Mouse (Mus musculus) lung, embryonic 14.5 days (tissue): ENCODE measurements around the gene Frmd4a. TPM values are rescaled to one million over a fixed set of nuclear protein-coding genes. Genes with fewer than 3 reads are reported as not detected.

Experiments used
- ATAC-seq: fragments of 200-750 bp; cut with Nextera tagmentation; 2 replicates; pipeline ENCODE4 v1.8.0; 2017; ENCODE audit warnings: mild to moderate bottlenecking, moderate TSS enrichment, moderate library complexity; ENCODE audit not compliant: insufficient read depth
- DNase-seq: peaks from one replicate; pipeline ENCODE4 v3.0.0-alpha.2; 2015
- H3K27ac ChIP-seq: fragments of 300-500 bp; sonication (generic); 2 replicates; pipeline ENCODE4 v1.5.1; 2014; ENCODE audit warnings: low read depth, mild to moderate bottlenecking, moderate library complexity
- H3K27me3 ChIP-seq: fragments of 300-500 bp; sonication (generic); 2 replicates; pipeline ENCODE4 v1.6.1; 2014; ENCODE audit warnings: low read length, control low read depth; ENCODE audit not compliant: insufficient read depth
- H3K36me3 ChIP-seq: fragments of 300-500 bp; sonication (generic); 2 replicates; pipeline ENCODE4 v1.6.1; 2014; ENCODE audit warnings: control low read depth; ENCODE audit not compliant: insufficient read depth
- H3K4me1 ChIP-seq: fragments of 300-500 bp; sonication (generic); 2 replicates; pipeline ENCODE4 v1.6.1; 2014; ENCODE audit warnings: antibody characterized with exemption, control low read depth; ENCODE audit not compliant: insufficient read depth
- H3K4me2 ChIP-seq: fragments of 300-500 bp; sonication (generic); 2 replicates; pipeline ENCODE4 v1.6.1; 2014; ENCODE audit warnings: mild to moderate bottlenecking
- H3K4me3 ChIP-seq: fragments of 300-500 bp; sonication (generic); 2 replicates; pipeline ENCODE4 v1.5.1; 2014; ENCODE audit warnings: low read depth, low read length
- H3K9ac ChIP-seq: fragments of 300-500 bp; sonication (generic); 2 replicates; pipeline ENCODE4 v1.6.1; 2014
- H3K9me3 ChIP-seq: fragments of 300-500 bp; sonication (generic); 2 replicates; pipeline ENCODE4 v1.6.1; 2016; ENCODE audit warnings: low read depth, low read length, control low read depth
- CTCF ChIP-seq: IDR thresholded peaks from 2 replicates; pipeline ENCODE4 v1.5.1; 2016; ENCODE audit warnings: antibody characterized with exemption, low read depth
- WGBS: fragments of 180-500 bp; shearing (Covaris S2); extraction: QIAGEN DNeasy Blood & Tissue Kit; methylation state at CpG from one replicate; pipeline ENCODE4 v1.1.7; 2014; 5-methylcytosine and 5-hydroxymethylcytosine counted together
- polyA plus RNA-seq: library from polyadenylated mRNA; unstranded; fragments of >200 nt; fragmentation: Nextera tagmentation; extraction: Ambion mirVana; gene quantifications from 2 replicates; pipeline ENCODE4 v1.2.1, GENCODE M21; 2014

Gene Frmd4a
- polyA plus RNA-seq, 1 experiment from 2014 or later = 37.1 TPM

GRCm38 (mm10) chr2:4260324-4261058 is 243.0 kb downstream of the Frmd4a start:
- no peaks in the 10 kb centered on the region for H3K27me3 ChIP-seq
- no peak overlapping the region for H3K4me2 ChIP-seq
- H3K4me3 ChIP-seq = no peak overlapping the region
- no peak for TF ChIP-seq CTCF
- WGBS = 44% methylated on average over 10 of the region's 10 CpGs
- ATAC-seq (no peak), DNase-seq (peak; percentile 20)
- no peak overlapping the region for H3K27ac ChIP-seq
- H3K9ac ChIP-seq = no peak overlapping the region
- no peaks in the 10 kb centered on the region for H3K9me3 ChIP-seq
- no peaks in the 10 kb centered on the region for H3K36me3 ChIP-seq
- no peaks in the 10 kb centered on the region for H3K4me1 ChIP-seq

GRCm38 (mm10) chr2:4262667-4263066 is 245.2 kb downstream of the Frmd4a start:
- Histone ChIP-seq H3K9ac (no peak overlapping the region), H3K4me3 (no peak overlapping the region), H3K27ac (no peak overlapping the region), H3K4me1 (no peaks in the 10 kb centered on the region), H3K27me3 (no peaks in the 10 kb centered on the region), H3K4me2 (no peak overlapping the region), H3K9me3 (no peaks in the 10 kb centered on the region), H3K36me3 (no peaks in the 10 kb centered on the region)
- DNase-seq (no peak), ATAC-seq (no peak)
- WGBS = 78% methylated on average over 3 of the region's 3 CpGs
- no peak for TF ChIP-seq CTCF

GRCm38 (mm10) chr2:4267377-4267776 is 249.9 kb downstream of the Frmd4a start:
- H3K4me2 ChIP-seq = no peak overlapping the region
- no peaks in the 10 kb centered on the region for H3K9me3 ChIP-seq
- H3K36me3 ChIP-seq = no peaks in the 10 kb centered on the region
- ATAC-seq = no peak
- no peaks in the 10 kb centered on the region for H3K27me3 ChIP-seq
- H3K4me3 ChIP-seq = no peak overlapping the region
- 76% methylated on average over 6 of the region's 7 CpGs for WGBS
- no peak overlapping the region for H3K27ac ChIP-seq
- TF ChIP-seq CTCF = no peak
- H3K9ac ChIP-seq = no peak overlapping the region
- no peak for DNase-seq
- no peaks in the 10 kb centered on the region for H3K4me1 ChIP-seq

GRCm38 (mm10) chr2:4282777-4283176 is 265.3 kb downstream of the Frmd4a start:
- no peak overlapping the region for H3K4me2 ChIP-seq
- H3K27ac ChIP-seq = no peak overlapping the region
- peaks cover 11% of the 10 kb centered on the region; the same call in 1 of the 2 replicates for H3K4me1 ChIP-seq
- no peaks in the 10 kb centered on the region for H3K9me3 ChIP-seq
- ATAC-seq = peak; percentile 85
- TF ChIP-seq CTCF = no peak; the same call in 1 of the 2 replicates
- H3K9ac ChIP-seq = no peak overlapping the region
- WGBS = 23% methylated on average over 5 of the region's 5 CpGs
- H3K27me3 ChIP-seq = no peaks in the 10 kb centered on the region
- no peaks in the 10 kb centered on the region for H3K36me3 ChIP-seq
- DNase-seq = peak; percentile 82
- H3K4me3 ChIP-seq = no peak overlapping the region

DNA sequence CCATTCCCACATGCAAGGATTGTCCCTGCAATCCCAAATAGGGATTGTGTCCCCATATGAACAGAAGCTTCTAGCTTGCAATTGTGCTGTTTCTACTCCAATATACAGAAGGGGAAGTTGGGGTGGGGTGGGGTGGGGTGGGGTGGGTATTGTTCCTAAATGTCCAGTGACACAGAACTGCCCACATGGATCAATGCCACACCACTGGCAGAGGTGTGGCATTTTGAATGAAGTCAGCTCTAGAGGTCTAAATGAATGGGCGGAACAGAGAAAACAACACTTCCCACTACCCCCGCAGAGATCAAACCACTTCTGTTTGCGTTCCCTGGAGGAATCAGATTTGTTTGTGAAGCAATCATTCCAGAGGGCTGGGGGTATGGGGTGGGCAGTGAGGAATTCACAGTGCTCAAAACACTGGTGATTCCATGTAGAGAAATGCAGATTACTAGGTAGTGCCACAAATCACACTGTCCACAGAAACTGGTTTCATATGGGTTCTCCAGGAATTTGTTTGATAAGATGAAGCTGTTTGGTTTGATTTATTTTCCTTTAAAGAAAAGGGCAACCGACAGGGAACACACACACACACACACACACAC is 268.3 kb downstream of the Frmd4a start:
- Histone ChIP-seq H3K9ac (no peak overlapping the region), H3K4me3 (no peak overlapping the region), H3K4me2 (peak overlapping the region; percentile 30; the same call in 1 of the 2 replicates), H3K27me3 (no peaks in the 10 kb centered on the region), H3K27ac (no peak overlapping the region), H3K4me1 (peaks cover 11% of the 10 kb centered on the region; the same call in 1 of the 2 replicates), H3K9me3 (no peaks in the 10 kb centered on the region), H3K36me3 (no peaks in the 10 kb centered on the region)
- ATAC-seq (no peak), DNase-seq (no peak)
- WGBS = 27% methylated on average over 4 of the region's 4 CpGs
- no peak for TF ChIP-seq CTCF

GRCm38 (mm10) chr2:4286390-4286901 is 268.9 kb downstream of the Frmd4a start:
- peak; percentile 67 for ATAC-seq
- TF ChIP-seq CTCF = no peak
- WGBS = 18% methylated on average over 8 of the region's 8 CpGs
- no peak overlapping the region for H3K4me3 ChIP-seq
- H3K9me3 ChIP-seq = no peaks in the 10 kb centered on the region
- no peaks in the 10 kb centered on the region for H3K36me3 ChIP-seq
- no peak overlapping the region for H3K9ac ChIP-seq
- peak overlapping the region; percentile 26; the same call in 1 of the 2 replicates for H3K27ac ChIP-seq
- peak overlapping the region; percentile 30 for H3K4me2 ChIP-seq
- DNase-seq = peak; percentile 88
- no peaks in the 10 kb centered on the region for H3K27me3 ChIP-seq
- peaks cover 11% of the 10 kb centered on the region; the same call in 1 of the 2 replicates for H3K4me1 ChIP-seq

DNA sequence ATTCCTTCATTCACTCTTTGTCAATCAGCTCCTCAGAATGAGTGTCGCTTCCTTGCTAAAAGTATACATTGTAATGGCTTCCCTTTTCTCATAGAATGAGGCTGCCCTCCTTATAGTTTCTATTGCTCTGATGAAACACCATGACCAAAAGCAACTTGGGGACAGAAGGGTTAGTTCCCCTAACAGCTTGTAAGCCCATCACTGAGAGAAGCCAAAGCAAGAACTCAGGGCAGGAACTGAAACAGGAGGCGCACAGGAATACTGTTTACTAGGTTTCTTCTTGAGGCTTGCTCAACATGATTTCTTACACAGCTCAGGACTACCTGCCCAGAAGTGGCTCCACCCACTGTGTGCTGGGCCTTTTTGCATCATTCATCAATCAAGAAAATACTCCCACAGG is 273.0 kb downstream of the Frmd4a start:
- ATAC-seq = no peak
- 89% methylated on average over 2 of the region's 2 CpGs for WGBS
- no peak overlapping the region for H3K4me2 ChIP-seq

More for the DNA sequence above, 273.0 kb downstream of the Frmd4a start:
- no peak for DNase-seq
- Histone ChIP-seq H3K36me3 (no peaks in the 10 kb centered on the region), H3K4me1 (peaks cover 11% of the 10 kb centered on the region; the same call in 1 of the 2 replicates), H3K27ac (no peak overlapping the region), H3K27me3 (no peaks in the 10 kb centered on the region), H3K9me3 (no peaks in the 10 kb centered on the region), H3K9ac (no peak overlapping the region), H3K4me3 (no peak overlapping the region)
- TF ChIP-seq CTCF = no peak
